Mouse (Mus musculus) MEL (cell line): ENCODE data around the gene Il1f10.

Experiments
- CHD1 ChIP-seq: IDR thresholded peaks from 2 replicates; pipeline ENCODE4 v1.6.1; 2012; ENCODE audit warnings: low read depth, mild to moderate bottlenecking, inconsistent platforms, low read length, improper control_type of control experiment
- CTCF ChIP-seq, 3 experiments: IDR thresholded peaks in 2 of 3; conservative IDR thresholded peaks in 1 of 3; 2 replicates each; pipeline ENCODE4 v1.5.1; 2011 to 2012; ENCODE audit warnings: low read length in 3 of 3, low read depth in 2 of 3, mild to moderate bottlenecking in 2 of 3, improper control_type of control experiment in 1 of 3, inconsistent platforms in 1 of 3, mixed read lengths in 1 of 3, moderate library complexity in 1 of 3; ENCODE audit not compliant: control insufficient read depth in 1 of 3, insufficient read depth in 1 of 3, poor library complexity in 1 of 3, severe bottlenecking in 1 of 3
- EP300 ChIP-seq, 2 experiments: IDR thresholded peaks; 2 replicates each; pipeline ENCODE4 v1.6.1; 2011; ENCODE audit warnings: improper control_type of control experiment in 2 of 2, low read length in 2 of 2, low read depth in 1 of 2, mild to moderate bottlenecking in 1 of 2
- MAFK ChIP-seq: IDR thresholded peaks from 2 replicates; pipeline ENCODE4 v1.6.1; 2011; ENCODE audit warnings: low read depth, mild to moderate bottlenecking, low read length, improper control_type of control experiment, borderline replicate concordance
- MXI1 ChIP-seq: IDR thresholded peaks from 2 replicates; pipeline ENCODE4 v1.6.1; 2011; ENCODE audit warnings: mild to moderate bottlenecking, low read depth, low read length, improper control_type of control experiment
- POLR2A ChIP-seq, 2 experiments: IDR thresholded peaks; 2 replicates each; pipeline ENCODE4 v1.6.1; 2011 to 2012; ENCODE audit warnings: low read length in 2 of 2, mild to moderate bottlenecking in 2 of 2, control low read depth in 1 of 2, improper control_type of control experiment in 1 of 2, low read depth in 1 of 2, moderate library complexity in 1 of 2; ENCODE audit not compliant: control insufficient read depth in 1 of 2, insufficient read depth in 1 of 2, poor library complexity in 1 of 2
- POLR2AphosphoS5 ChIP-seq: IDR thresholded peaks from 2 replicates; pipeline ENCODE4 v1.6.1; 2012; ENCODE audit warnings: low read depth, borderline replicate concordance, mild to moderate bottlenecking, inconsistent platforms, low read length, moderate library complexity, mixed read lengths
- SIN3A ChIP-seq: IDR thresholded peaks from 2 replicates; pipeline ENCODE4 v1.6.1; 2012; ENCODE audit warnings: low read length, improper control_type of control experiment, inconsistent platforms
- ZC3H11A ChIP-seq: IDR thresholded peaks from 2 replicates; pipeline ENCODE4 v1.6.1; 2012; ENCODE audit warnings: low read depth, mild to moderate bottlenecking, inconsistent platforms, low read length, improper control_type of control experiment

DNA sequence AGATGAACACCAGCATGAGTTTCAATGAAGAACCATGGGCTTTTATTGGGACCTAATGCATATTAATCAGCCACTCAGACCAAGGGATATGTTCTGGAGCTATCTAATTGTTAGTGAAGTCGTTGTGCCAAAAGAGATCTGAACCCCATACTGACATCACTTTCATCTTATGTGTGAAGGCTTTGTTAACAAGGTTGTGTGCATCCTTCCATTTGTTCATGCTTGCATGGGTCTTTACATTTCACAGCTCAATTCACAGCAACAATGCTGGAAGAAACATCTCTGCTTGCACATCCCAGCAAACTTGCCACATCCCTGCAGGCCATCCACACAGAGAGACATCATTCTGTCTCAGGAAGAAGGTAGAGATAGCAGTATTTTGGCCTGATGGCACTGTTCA lies 15.8 kb upstream of the Il1f10 start:
- no peak for TF ChIP-seq POLR2A (IDR thresholded peaks at IDR 0.05; ENCODE audit: control insufficient read depth in 1 of 2, insufficient read depth in 1 of 2, low read depth in 1 of 2, low read length in 2 of 2, poor library complexity in 1 of 2)
- TF ChIP-seq ZC3H11A = no peak
- TF ChIP-seq EP300 (IDR thresholded peaks at IDR 0.05; ENCODE audit: low read depth in 1 of 2, low read length in 2 of 2) = no peak
- TF ChIP-seq CTCF (IDR thresholded peaks at IDR 0.05 in 2 of 3, conservative IDR thresholded peaks at IDR 0.05 in 1 of 3; ENCODE audit: control insufficient read depth in 1 of 3, insufficient read depth in 1 of 3, low read depth in 2 of 3, low read length in 3 of 3, poor library complexity in 1 of 3, severe bottlenecking in 1 of 3) = no peak
- TF ChIP-seq POLR2AphosphoS5 = no peak
- no peak for TF ChIP-seq SIN3A
- TF ChIP-seq MXI1 = no peak
- TF ChIP-seq MAFK = no peak
- TF ChIP-seq CHD1 = no peak
